Mouse (Mus musculus): ENCODE data around the gene Vsir.

The Vsir gene

DNA sequence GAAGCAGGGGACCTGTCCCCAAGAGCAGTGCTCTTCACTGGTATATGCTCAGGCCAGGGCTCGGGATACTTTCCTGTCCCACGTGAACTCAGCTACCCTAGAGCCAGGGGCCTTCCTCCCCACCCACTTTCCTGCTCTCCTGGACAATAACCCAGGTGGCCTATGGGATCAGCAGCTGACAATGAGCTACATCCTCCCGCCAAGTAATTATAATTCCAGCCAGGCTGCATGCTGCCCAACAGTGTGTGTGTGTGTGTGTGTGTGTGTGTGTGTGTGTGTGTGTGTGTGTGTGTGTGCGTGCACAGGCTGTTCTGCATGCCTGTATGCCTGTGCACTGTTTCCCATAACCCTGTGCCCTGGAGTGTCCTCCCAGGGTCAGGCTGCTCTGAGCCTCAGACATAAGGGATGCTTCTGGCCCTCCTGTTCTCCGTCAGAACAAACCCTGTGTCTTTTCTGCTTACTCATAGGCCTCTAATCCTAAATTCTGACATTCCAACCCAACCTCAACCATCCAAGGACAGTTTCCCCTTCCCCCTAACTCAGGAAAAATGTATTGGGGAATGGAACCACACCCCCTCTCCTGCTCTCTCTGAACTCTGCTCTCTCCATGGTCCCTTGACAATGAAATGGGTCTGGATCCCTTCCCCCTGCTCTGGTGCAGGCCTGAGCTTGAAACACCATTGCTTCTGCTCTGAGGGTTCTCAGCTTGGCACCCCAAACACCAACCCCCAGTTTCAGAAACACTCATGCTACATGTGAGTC is 6.8 kb downstream of the Vsir start:
- no peak for DNase-seq (ENCODE audit: low spot score)

DNA sequence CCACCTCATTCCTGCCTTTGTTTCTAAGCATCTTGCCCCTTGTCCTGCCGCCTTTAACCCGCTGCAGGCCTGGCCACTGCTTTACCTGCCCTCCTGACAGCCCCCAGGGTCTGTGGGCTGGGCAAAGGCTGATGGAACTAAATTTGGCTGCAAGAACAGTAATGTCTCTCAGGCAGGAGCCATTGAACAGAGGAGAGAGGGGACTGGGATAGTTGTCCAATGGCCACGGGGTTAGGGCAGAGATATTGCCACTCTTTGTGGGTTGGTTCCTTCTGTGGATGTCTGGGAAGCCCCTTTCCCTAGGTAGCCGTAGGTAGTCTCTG is 7.3 kb downstream of the Vsir start:
- DNase-seq (ENCODE audit: low spot score) = no peak

DNA sequence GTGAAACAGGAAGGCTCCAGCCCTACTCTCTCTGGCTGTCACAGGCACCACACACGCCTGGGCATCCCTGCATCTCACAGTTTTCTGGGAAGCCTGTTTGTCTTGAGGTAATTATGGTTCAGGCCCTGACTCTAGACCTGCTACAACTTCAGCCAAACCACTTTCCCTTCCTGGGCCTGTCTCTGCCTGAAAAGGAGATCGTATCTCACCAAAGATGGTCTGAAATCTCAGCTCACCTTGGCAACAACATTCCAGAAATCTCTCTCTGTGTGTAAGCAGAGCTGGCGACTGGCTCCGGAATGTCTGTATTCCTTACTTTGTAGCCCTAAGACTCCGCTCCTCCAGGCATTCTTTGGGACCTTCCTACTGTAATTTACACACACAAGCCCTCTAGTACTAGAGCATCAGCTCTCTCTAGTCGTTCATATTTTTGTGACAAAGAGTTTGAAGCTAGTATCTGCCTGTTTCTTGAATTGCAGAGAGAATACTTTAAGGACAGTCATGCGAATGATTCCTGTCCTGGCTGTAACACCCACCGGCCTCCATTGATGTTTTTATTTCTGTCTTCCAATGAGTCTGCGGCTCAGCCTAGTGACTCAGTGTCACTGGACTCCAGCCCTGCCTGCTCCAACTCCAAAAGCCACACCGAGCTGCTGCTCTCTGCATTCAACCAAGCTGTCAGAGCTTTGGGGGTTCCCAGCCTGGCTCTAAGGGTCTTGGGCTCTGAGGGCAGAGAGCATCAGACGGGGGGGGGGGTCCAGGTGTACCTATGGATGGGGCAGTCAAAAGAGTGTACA is 8.4 kb downstream of the Vsir start:
- DNase-seq (ENCODE audit: low spot score) = no peak

DNA sequence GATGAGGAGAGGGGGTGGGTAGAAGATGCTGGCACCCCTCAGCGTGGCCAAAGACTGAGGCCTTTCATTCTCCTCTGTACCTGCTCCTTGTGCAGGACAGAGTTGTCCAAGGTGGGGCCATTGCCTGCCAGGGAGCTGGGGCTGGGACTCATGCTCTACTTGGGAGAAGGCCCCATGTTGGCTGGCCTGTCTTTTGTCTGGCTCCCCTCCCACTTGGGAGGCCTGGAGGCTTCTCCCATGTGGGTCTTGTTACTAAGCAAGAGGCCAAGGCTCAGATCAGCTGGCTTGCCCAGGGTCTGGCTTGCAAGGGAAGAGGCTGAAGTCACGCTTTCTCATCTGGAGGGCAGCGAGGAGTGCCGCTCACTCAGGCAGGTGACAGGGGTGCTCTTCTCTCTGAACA is 10.8 kb downstream of the Vsir start:
- no peak for DNase-seq (ENCODE audit: low spot score)

DNA sequence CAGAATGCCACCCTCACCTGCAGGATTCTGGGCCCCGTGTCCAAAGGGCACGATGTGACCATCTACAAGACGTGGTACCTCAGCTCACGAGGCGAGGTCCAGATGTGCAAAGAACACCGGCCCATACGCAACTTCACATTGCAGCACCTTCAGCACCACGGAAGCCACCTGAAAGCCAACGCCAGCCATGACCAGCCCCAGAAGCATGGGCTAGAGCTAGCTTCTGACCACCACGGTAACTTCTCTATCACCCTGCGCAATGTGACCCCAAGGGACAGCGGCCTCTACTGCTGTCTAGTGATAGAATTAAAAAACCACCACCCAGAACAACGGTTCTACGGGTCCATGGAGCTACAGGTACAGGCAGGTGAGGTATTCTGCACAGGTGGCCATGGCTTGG is 11.2 kb downstream of the Vsir start:
- no peak for DNase-seq (ENCODE audit: low spot score)

DNA sequence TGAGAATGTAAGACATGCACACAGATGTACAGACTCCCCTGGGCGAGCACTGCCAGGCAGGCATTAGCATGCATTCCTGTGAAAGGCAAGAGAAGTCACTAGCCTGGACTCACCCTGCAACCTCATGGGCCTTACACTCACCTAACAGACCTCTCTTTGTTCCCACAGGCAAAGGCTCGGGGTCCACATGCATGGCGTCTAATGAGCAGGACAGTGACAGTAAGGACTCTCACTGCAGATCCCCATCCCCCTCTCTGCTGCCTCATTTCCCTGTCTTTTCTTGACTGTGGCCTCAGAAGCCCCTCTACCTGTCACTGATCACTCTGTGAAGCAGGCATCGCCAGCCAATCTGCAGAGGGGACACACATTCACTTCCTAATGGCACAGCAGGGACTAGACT is 12.1 kb downstream of the Vsir start:
- no peak for DNase-seq (ENCODE audit: low spot score)

DNA sequence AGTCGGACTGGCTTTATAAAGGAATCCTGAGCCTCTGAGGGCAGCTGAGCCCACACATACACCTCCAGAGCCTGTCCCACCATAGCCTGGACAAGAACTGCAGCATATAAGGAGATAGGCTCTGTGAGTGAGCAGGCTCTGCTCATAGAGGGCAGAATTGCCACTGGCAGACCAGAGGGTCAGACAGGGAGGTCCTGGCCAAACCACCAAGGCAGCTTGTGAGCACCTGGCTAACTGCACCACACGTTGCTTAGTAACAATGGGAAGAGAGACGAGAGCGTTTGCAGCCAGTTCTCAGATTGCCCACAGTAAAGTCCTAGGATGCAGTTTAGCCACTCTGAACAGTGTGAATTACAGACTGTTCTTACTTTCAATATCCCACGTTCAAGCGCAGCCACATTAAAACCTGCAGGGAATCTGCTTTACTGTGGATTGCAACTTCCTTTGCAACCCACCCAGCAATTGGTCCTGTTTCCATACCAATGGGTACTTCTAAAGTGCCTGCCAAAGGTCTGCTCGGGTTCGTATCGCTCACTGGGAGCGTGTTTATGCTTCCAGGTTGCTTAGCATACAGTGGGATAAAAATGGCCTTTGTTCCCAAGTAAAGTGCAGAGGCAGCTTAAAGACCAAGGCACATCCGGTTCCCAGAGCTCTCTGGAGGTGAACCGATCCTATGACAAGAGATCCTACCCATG is 15.1 kb downstream of the Vsir start:
- DNase-seq (ENCODE audit: low spot score) = no peak

DNA sequence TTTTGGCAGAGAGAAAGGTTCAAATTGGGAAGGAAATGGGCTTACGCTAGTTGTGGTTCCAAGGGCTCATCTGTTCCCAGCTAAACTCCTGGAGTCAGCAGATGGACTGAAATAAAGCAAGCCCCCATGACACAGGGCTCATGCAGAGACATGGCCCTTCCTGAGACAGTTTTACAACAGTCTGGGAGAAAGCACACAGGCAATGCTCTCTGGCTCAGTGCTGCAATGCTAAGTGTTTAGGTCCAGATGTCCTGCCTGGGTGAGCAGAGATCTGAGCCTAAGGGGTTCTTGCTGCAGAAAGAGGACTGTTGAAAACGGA is 15.6 kb downstream of the Vsir start:
- no peak for DNase-seq (ENCODE audit: low spot score)

DNA sequence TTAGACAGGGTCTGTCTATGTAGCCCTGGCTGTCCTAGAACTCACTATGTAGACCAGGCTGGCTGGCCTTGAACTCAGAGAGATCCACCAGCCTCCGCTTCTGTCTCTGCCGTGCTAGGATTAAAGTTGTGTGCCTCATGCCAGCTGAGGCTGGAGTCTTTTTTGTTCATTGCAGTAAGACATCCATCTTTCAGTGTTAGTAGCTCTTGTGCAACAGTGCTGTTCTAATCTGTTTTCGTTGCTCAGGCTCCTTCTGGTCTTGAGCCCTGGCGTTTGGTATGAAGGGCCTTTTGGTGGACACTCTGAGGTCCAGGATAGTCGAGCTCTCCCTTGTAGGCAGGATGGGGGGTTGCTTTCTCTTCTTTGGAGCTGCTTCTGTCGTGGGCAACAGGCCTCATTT is 16.8 kb downstream of the Vsir start:
- DNase-seq (ENCODE audit: low spot score) = no peak

DNA sequence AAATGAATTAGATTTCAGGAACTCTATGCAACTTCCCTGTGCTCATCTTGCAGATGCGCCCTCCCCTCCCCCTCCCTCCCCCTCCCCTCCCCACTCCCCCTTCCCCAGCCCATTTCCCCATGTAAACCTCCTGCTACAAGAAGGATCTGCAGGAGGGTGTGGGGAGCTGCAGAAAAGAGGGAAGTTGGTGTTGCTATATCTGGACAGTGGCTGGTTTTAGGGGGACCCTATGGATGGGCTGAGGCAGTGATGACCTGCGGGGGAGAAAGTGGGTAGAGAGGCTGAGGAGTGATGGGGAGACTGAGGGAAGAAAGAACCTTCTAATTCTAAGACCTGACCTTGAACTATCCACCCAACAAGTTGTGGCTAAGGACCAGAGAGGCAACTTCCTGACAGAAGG is 20.5 kb downstream of the Vsir start:
- DNase-seq (ENCODE audit: low spot score) = no peak

DNA sequence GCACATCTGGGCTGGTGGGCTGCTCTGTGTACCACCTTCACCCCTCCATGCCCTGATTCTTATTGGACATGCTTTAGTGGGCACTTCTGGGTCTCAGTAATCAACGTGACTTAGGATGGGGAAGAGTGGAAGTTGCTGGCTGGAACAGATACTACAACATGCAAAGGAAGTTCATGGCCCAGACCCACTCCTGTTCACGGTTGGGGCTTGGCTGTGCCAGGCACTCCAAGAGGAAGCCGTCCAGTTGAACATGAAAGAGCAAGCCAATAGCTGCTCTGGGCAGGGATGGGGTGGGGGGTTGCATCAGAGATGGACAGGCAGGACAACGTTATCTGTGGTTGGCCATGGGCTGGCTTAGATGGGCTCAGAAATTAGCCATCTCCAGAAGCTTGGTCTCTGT is 21.3 kb downstream of the Vsir start:
- DNase-seq (ENCODE audit: low spot score) = no peak

DNA sequence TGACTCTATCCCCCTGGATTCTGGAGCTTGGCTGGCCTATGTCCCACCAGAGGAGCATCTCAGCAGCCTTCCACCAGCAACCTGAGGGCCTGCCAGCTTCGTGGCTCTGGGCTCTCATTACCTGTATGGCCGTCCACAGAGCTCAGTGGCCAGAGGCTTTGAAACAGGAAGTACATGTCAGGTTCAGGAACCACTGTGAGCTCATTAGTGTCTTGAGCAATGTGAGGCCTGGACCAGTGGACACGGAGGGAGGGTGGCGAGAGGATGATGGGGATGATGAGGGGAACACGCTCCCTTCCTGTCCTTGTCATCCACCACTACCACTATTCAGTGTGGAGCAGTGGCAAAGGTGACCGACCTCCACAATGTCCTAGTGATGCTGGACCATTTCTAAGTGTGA is 22.8 kb downstream of the Vsir start:
- DNase-seq (ENCODE audit: low spot score) = no peak

DNA sequence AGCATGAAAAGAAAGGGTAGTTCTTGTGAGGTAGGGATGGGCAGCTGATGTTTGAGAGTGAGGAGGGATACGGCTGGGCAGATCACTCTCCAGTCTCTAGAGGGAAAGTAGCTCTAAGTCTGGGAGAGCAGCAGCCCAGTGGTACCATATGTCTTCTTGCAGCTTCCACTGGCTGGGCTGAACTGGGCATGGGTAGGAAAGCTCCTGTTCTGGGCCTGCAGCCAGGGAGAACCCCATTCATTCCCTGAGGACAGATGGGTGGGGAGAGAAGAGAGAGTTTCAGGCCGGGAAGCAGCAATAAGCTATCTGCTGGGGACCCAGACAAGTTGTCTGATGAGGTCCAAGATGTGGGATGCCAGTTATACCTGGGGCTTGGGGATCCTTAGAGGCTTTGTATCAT is 23.4 kb downstream of the Vsir start:
- no peak for DNase-seq (ENCODE audit: low spot score)

DNA sequence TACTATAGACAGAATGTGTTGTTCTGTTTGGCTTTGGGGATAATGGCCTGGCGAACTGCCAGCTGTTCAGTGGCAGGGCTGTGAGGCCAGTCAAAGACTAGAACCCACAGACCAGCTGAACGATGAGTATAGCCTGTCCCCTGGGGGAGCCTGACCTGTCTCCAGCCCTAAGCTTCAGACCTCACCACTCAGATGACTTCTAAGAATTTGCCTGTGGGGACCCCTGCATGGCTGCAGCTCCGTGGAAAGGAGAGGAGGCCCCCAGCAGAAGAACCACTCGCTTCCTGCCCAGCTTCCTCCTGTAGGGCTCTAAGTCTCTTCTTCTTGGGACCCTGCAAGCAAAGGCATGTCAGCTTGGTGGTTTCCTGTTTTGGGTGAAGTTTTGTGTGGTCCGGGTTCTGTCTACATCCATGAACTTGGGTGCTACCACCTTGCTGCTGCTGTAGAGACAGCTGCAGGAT is 24.0 kb downstream of the Vsir start:
- DNase-seq (ENCODE audit: low spot score) = no peak

DNA sequence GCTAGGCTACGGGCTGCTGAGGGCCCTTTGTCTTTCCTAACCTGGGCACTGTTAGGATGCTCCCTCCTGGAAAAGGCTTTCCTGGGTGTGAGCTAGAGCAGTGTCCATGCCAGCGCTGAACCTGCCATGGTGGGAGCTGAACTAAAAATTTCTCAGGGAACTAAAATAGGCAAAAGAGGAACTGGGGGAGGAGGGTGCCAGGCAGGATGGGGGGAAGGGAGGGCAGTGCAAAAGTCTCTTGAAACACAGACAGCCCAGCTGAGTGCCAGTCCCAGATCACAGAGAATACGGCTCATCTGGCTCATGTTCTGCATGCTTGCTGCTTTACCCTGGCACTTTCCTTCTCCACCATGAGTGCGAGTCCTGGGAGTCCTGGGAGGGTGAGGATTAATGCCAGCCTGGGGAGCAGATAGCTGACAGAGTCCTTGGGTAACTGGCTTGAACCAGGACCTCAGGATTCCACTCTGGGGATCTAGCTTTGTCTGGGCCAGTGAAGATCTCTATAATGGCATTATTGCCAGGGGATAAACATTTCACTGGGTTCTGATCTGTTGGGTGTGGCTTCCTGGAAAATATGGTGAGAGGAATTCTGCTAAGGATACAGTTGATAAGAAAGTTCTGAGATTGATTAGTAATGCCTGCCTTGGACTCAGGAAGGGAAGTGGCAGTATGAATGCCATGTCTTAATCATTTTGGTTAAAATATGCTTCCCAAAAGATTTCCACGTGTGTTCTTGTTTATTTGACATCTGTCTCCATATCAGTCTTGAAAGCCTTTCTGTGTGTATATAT is 25.1 kb downstream of the Vsir start:
- no peak for DNase-seq (ENCODE audit: low spot score)

DNA sequence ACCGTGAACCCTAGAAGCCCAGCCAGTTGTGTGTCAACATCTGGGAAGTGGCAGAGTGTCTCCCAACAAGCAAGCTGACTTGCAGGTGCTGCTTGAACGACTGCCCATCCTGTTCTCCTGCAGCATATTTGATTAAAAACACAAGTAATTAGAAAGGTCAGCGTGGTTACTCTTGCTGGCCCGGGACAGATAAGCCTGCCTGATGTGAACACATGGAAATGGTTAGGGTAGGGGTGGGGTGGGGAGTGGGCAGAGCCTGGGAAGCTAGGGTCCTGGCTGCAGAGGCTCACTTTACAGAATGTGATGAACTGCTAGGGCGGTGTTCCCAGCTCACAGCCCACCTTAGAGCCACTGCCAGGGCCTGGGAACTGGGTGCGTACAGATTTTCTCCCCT is 26.9 kb downstream of the Vsir start:
- DNase-seq (ENCODE audit: low spot score) = no peak

DNA sequence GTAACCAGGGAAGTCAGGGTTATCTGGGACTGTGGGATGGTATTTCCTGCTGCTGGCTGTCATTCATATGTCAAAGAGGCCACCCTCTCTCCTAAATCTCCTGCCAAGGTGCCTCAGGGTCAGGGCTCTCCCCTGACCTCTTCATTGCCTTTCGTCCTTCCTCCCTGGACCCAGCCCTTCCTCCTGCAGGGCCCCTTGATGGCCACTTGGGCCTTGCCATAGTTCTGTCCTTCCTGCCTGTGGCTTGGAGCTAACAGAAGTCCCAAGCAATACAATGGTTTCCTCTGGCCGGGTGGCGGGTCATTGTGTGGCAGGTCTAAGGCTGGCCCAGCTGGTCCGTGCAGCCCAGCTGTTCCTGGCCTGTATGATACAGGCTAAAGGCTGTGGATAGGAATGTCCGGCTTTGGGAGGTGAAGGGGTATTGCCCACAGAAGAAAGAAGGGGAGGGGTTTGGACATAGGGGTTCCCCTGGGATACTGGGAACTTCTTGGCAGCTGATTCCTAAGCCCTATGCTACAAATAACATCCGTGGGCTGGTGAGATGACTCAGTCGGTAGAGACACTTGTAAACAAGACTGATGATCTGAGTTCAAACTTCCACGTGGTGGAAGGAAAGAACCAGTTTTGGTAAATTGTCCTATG is 27.4 kb downstream of the Vsir start:
- no peak for DNase-seq (ENCODE audit: low spot score)

DNA sequence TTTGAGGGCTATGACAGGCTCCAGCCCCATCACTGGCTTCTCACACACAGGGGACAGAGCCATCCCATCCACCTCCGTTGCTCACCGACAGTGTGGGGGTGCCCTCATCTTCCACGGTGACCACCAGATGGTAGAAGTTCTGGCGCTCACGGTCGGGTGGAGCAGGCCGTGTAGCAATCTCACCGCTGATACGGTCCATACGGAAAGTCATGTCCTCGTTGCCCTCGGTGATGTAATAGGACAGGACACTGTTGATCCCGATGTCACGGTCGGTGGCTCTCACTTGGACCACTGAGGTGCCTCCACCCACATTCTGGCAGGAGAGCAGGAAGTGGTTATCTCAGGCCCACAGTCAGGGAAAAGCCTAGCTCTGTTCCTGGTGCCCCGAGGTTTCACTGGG is 30.1 kb downstream of the Vsir start:
- no peak for DNase-seq (ENCODE audit: low spot score)

DNA sequence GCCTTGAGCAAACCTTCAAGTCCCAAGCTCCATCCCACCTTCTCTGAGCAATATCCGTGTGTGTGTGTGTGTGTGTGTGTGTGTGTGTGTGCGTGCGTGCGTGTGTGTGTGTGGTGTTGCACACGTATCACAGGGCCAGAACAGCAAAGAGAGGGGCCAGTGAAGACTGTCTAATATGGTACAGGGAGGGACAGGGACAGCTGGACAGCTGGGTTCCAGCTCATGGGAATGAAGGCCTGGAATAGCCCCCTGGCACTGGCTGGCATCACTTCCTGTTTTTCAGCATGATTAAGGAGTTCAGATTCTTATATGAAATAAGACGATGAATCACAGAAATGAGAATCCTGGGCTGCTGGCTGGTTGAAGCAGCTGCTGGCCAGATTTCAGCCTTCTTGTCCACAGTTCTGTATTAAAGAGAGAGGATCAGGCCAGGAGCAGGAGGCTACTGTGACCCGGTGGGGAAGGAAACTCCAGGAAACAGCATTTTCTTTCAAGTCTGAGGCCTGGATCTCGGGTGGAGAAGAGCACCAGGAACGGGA is 32.8 kb downstream of the Vsir start:
- DNase-seq (ENCODE audit: low spot score) = no peak

DNA sequence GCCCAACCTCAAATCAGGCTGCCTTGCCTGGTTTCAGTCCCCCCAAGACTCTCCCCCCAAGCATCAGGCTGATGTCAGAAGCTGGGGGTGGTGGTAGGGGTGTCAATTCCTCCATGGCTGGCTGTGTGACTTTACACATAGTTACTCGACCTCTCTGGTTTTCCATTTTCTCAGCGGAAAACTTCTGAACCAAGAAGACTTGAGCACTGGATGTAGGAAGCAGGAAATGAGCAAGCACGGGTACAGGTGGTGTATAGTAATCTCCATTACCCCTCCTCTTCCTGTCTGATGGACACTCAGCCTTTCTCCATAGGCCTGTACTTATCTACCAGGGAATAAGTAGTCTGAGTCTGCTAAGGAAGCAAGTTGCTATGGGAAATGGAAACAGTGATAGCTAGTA is 33.6 kb downstream of the Vsir start:
- DNase-seq (ENCODE audit: low spot score) = no peak

DNA sequence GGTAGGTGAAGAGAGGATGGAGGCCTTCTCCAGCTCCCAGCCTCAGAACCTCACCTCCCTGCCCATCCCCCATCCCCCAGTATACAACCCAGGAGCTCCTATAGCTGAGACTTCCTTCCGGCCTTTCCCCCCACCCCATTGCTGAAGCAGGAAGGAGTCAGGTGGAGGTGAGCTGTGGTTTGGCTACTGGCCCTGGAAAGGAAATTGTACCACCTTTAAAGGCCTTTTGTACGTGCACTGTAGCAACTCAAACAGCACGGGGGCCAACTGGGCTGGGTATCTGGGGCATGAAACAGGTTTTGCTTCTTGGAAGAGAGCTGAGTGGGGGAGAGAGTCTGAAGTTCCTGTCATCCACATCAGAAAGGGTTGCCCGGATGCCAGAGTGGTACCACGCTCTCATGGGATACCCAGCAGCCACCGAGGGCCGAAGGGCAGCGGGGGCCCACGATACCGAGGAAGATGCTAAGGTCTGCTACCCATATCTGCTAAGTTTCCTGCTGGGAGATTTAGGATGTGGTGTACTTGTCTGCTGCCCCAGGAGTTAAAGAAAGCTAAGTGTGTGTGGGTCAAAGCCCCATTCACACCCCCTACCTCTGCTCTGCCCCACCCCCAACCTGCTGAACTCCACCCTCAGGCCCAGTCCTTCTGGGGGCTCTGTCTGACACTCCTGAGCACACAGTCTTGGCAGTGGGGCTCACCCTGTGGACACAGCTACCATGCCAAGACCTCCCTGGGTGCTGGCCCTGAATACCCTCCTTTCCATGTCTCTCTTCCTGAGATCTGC is 34.7 kb downstream of the Vsir start:
- no peak for DNase-seq (ENCODE audit: low spot score)

Data from left cerebral cortex, adult 11 months (tissue).